Mouse (Mus musculus): Measurements from ENCODE around the gene Lpcat1. TPM values are rescaled to one million over a fixed set of nuclear protein-coding genes. Genes with fewer than 3 reads are reported as not detected.

Gene Lpcat1
- 118 to 132 TPM (median 126 TPM) in 4 replicates for total RNA-seq (2023)

DNA sequence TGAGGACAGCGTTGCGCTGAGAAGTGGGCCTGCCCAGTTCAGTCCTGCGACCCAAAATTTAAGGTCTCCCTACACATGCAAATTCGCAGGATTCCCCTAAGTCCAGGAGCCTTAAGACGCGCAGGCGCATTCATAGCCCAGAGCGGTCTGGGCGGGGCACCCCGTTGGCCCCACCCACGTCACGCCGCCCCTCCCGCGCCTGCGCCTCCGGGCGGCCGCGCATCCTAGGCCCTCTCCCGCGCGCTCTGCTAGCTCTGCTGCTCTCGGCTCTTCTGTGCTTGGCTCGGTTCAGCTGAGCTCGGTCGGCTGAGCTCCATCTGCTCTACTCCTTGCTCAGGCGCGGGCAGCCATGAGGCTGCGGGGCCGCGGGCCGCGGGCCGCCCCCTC, at the start of gene Lpcat1:
TSS of gene Lpcat1 (plus strand) at position 164 of the 387 bp plus-strand sequence.

DNA sequence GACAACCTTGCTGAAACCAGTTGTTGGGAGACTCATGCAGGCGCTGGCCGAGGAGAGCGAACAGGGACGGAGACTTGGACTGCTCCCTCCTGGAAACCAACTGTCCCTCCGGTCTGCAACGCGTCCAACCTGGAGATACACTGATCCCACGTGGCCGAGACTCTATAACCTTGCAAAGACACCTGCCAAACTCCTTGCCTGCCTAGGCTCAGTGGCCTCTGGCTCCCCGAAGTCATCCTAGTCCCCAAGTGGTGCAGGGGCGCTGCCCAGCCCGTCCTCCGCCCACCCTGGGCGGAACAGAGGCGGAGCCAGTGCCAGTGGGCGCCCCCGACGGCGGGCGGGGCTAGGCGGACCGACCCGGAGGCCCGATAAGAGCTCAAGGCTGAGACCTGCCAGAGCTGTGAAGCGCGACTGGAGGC, 69.4 kb downstream of the Lpcat1 start, which contains the start of gene Slc6a3:
TSS of gene Slc6a3 (plus strand) at position 345 of the 419 bp plus-strand sequence.

Other genes with a start within 250 kb of the Lpcat1 start
- not detected in 4 replicates for gene Irx4, start 206.7 kb upstream of the Lpcat1 start, total RNA-seq (2023)
- 23.1 to 30.5 TPM (median 25.0 TPM) in 4 replicates for gene Mrpl36, start 138.7 kb upstream of the Lpcat1 start, total RNA-seq (2023)
- 45.6 to 61.2 TPM (median 47.3 TPM) in 4 replicates for gene Ndufs6, start 138.7 kb upstream of the Lpcat1 start, total RNA-seq (2023)
- gene Slc6a3, start 69.5 kb downstream of the Lpcat1 start, total RNA-seq (2023): not detected in 4 replicates
- 103 to 118 TPM (median 114 TPM) in 4 replicates for gene Clptm1l, start 136.8 kb downstream of the Lpcat1 start, total RNA-seq (2023)
- gene Tert, start 159.7 kb downstream of the Lpcat1 start, total RNA-seq (2023): 3.5 to 6.9 TPM (median 4.7 TPM) in 4 replicates
- gene Slc6a18, start 210.8 kb downstream of the Lpcat1 start, total RNA-seq (2023): not detected in 4 replicates
- not detected in 4 replicates for gene Slc6a19, start 237.7 kb downstream of the Lpcat1 start, total RNA-seq (2023)

All from B cell, adult 62 days (primary cell).